Mouse (Mus musculus) small intestine, adult 2 months (tissue): ENCODE results near the gene Cuedc2. TPM values are rescaled to one million over a fixed set of nuclear protein-coding genes. Genes with fewer than 3 reads are reported as not detected.

ENCODE experiments used
- H3K27ac ChIP-seq: fragments of 200-500 bp; 2 replicates; pipeline ENCODE4 v1.5.1; 2012; ENCODE audit warnings: low read depth, low read length, control low read depth, inconsistent platforms; ENCODE audit not compliant: insufficient read depth
- H3K27me3 ChIP-seq: fragments of 200-500 bp; 2 replicates; pipeline ENCODE4 v1.6.1; 2012; ENCODE audit warnings: mild to moderate bottlenecking, moderate library complexity, low read length, inconsistent platforms; ENCODE audit not compliant: control insufficient read depth, insufficient read depth
- H3K36me3 ChIP-seq: fragments of 200-500 bp; 2 replicates; pipeline ENCODE4 v1.6.1; 2012; ENCODE audit warnings: mild to moderate bottlenecking, low read length, control low read depth, inconsistent platforms; ENCODE audit not compliant: control insufficient read depth, insufficient read depth
- H3K4me1 ChIP-seq: fragments of 200-500 bp; 2 replicates; pipeline ENCODE4 v1.6.1; 2012; ENCODE audit warnings: low read length, inconsistent platforms, mixed read lengths; ENCODE audit not compliant: control insufficient read depth, insufficient read depth, insufficient read length
- H3K4me3 ChIP-seq: fragments of 200-500 bp; 2 replicates; pipeline ENCODE4 v1.5.1; 2012; ENCODE audit warnings: low read depth, mild to moderate bottlenecking, control low read depth, inconsistent platforms, low read length, moderate library complexity
- CTCF ChIP-seq: fragments of 200-500 bp; IDR thresholded peaks from 2 replicates; pipeline ENCODE4 v1.5.1; 2012; ENCODE audit warnings: low read depth, mild to moderate bottlenecking, control low read depth, inconsistent platforms, low read length, moderate library complexity, mixed read lengths; ENCODE audit not compliant: insufficient replicate concordance, insufficient read length; ENCODE audit errors: extremely low read depth
- POLR2A ChIP-seq: fragments of 200-500 bp; IDR thresholded peaks from 2 replicates; pipeline ENCODE4 v1.6.1; 2012; ENCODE audit warnings: low read depth, mild to moderate bottlenecking, control low read depth, inconsistent platforms, low read length, moderate library complexity
- WGBS: fragments of 180-500 bp; shearing (Covaris S2); methylation state at CpG from one replicate; pipeline ENCODE4 v1.1.7; 2018; 5-methylcytosine and 5-hydroxymethylcytosine counted together
- polyA plus RNA-seq: library from polyadenylated mRNA; depleted of rRNA; stranded (reverse); fragments of >200 nt; gene quantifications from 2 replicates; pipeline ENCODE4 v1.2.3, GENCODE M21; 2012

Cuedc2 gene
- polyA plus RNA-seq, 1 experiment = 26.9 TPM

GRCm38 (mm10) chr19:46324918-46325317 lies 13.6 kb downstream of the Cuedc2 start:
- 46% methylated on average over 5 of the region's 5 CpGs for WGBS
- no peak for TF ChIP-seq CTCF
- TF ChIP-seq POLR2A = no peak
- Histone ChIP-seq H3K36me3 (no peaks in the 10 kb centered on the region), H3K4me3 (no peak overlapping the region), H3K27ac (no peak overlapping the region), H3K4me1 (peaks cover 15% of the 10 kb centered on the region), H3K27me3 (peaks cover 11% of the 10 kb centered on the region; the same call in 1 of the 2 replicates)

- Histone ChIP-seq H3K27me3 (peaks cover 16% of the 10 kb centered on the region; the same call in 1 of the 2 replicates), H3K4me3 (no peak overlapping the region), H3K27ac (no peak overlapping the region), H3K4me1 (peaks cover 14% of the 10 kb centered on the region), H3K36me3 (no peaks in the 10 kb centered on the region)
- 63% methylated on average over 11 of the region's 11 CpGs for WGBS
- TF ChIP-seq CTCF (no peak), POLR2A (no peak)
Measured at GRCm38 (mm10) chr19:46324366-46324765, 14.1 kb downstream of the Cuedc2 start.

GRCm38 (mm10) chr19:46323716-46324115 lies 14.8 kb downstream of the Cuedc2 start:
- WGBS = 65% methylated on average over 5 of the region's 5 CpGs
- H3K27ac ChIP-seq = no peak overlapping the region
- peaks cover 11% of the 10 kb centered on the region for H3K4me1 ChIP-seq
- no peaks in the 10 kb centered on the region for H3K36me3 ChIP-seq
- TF ChIP-seq CTCF (no peak), POLR2A (no peak)
- no peak overlapping the region for H3K4me3 ChIP-seq
- peaks cover 23% of the 10 kb centered on the region for H3K27me3 ChIP-seq

GRCm38 (mm10) chr19:46322996-46323572 lies 15.4 kb downstream of the Cuedc2 start:
- WGBS = 67% methylated on average over 13 of the region's 13 CpGs
- Histone ChIP-seq H3K36me3 (no peaks in the 10 kb centered on the region), H3K4me1 (peaks cover 11% of the 10 kb centered on the region), H3K4me3 (no peak overlapping the region), H3K27me3 (peaks cover 29% of the 10 kb centered on the region), H3K27ac (no peak overlapping the region)
- TF ChIP-seq POLR2A (no peak), CTCF (no peak)

- Histone ChIP-seq H3K27me3 (peaks cover 36% of the 10 kb centered on the region), H3K36me3 (no peaks in the 10 kb centered on the region), H3K27ac (no peak overlapping the region), H3K4me1 (peaks cover 6% of the 10 kb centered on the region), H3K4me3 (no peak overlapping the region)
- TF ChIP-seq POLR2A (no peak), CTCF (no peak)
- WGBS = 59% methylated on average over 11 of the region's 11 CpGs
Measured at GRCm38 (mm10) chr19:46322144-46322995, 16.1 kb downstream of the Cuedc2 start.

- Histone ChIP-seq H3K27ac (no peak overlapping the region), H3K27me3 (peaks cover 47% of the 10 kb centered on the region), H3K4me3 (no peak overlapping the region), H3K36me3 (no peaks in the 10 kb centered on the region), H3K4me1 (no peaks in the 10 kb centered on the region; the same call in 1 of the 2 replicates)
- WGBS = 30% methylated on average over 6 of the region's 6 CpGs
- TF ChIP-seq CTCF = no peak
- no peak for TF ChIP-seq POLR2A
Measured at GRCm38 (mm10) chr19:46321101-46321943, 17.2 kb downstream of the Cuedc2 start.
